Mouse (Mus musculus) layer of hippocampus, adult 2 months (tissue): Measurements from ENCODE around the gene Xirp1. TPM values are rescaled to one million over a fixed set of nuclear protein-coding genes. Genes with fewer than 3 reads are reported as not detected.

Source experiments
- DNase-seq, 2 experiments: peaks; one replicate each; pipeline ENCODE4 v3.0.0; 2022; ENCODE audit warnings: low spot score in 2 of 2
- H3K27ac ChIP-seq: fragments of 200-600 bp; 2 replicates; pipeline ENCODE4 v1.8.1; 2022
- H3K4me3 ChIP-seq: fragments of 200-600 bp; 2 replicates; pipeline ENCODE4 v1.8.1; 2022; ENCODE audit warnings: mild to moderate bottlenecking
- CTCF ChIP-seq: fragments of 200-600 bp; conservative IDR thresholded peaks from 2 replicates; pipeline ENCODE4 v1.8.1; 2022; ENCODE audit warnings: antibody characterized with exemption, mild to moderate bottlenecking, moderate library complexity
- total RNA-seq, 2 experiments: library from RNA; stranded (reverse); gene quantifications; 2 replicates each; pipeline ENCODE4 v1.2.3; 2021

Gene Xirp1
- total RNA-seq, 2 experiments from 2014 or later: 0.10 to 0.23 TPM

DNA sequence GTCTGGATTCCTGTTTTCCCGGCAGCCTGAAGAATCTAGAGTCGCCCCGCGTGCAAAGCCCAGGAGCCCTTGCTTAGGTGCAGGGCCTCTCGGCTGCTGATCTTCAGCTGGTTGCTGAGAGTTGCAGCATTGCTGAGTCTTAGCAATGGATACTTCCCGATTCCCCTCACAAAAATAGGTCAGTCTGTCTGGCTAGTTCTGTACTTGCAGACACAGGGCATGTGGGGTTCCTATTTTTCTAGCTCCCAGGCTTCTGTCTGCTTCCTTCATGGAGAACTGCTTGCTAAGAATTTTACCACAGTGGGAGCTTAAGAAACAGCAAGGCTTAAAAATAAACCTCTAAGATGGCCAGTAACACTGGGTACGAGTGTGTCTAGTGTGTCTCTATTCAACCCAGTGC, 14.0 kb upstream of the Xirp1 start:
- peak overlapping the region; percentile 67; the same call in 1 of the 2 replicates for H3K27ac ChIP-seq
- no peak for DNase-seq
- H3K4me3 ChIP-seq: no peak overlapping the region
- no peak for TF ChIP-seq CTCF

DNA sequence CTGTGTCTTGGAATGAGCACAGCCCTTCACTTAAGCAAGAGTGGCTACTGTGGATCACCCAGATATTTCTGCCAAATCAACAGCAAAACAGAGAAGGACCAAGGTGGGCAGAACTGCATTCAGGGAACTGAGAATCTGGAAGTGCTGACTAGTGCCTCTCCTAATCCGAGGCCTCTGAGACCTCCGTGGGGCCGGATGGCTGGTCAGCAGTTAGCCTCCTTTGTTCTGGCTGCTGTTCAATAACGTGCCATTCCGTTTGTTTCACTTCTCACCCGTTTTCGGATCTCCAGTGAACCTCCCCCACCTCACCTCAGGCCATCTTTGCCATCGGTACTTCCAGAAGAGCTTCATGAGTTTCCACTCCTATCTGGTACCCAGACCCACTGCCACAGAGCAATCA, 11.0 kb upstream of the Xirp1 start:
- Histone ChIP-seq H3K4me3 (no peak overlapping the region), H3K27ac (peak overlapping the region; percentile 48; the same call in 1 of the 2 replicates)
- DNase-seq: no peak
- TF ChIP-seq CTCF: no peak

- H3K4me3 ChIP-seq: no peak overlapping the region
- H3K27ac ChIP-seq: no peak overlapping the region
- peak; percentile 26 for TF ChIP-seq CTCF
- DNase-seq: no peak
These were observed 9.3 kb upstream of the Xirp1 start for GRCm38 (mm10) chr9:120032710-120033109.

GRCm38 (mm10) chr9:120030421-120030820, 7.0 kb upstream of the Xirp1 start:
- TF ChIP-seq CTCF: no peak
- H3K4me3 ChIP-seq: no peak overlapping the region
- DNase-seq: no peak
- no peak overlapping the region for H3K27ac ChIP-seq

- H3K4me3 ChIP-seq: no peak overlapping the region
- no peak for DNase-seq
- no peak overlapping the region for H3K27ac ChIP-seq
- TF ChIP-seq CTCF: no peak
These were observed 6.5 kb upstream of the Xirp1 start for GRCm38 (mm10) chr9:120029880-120030279.

DNA sequence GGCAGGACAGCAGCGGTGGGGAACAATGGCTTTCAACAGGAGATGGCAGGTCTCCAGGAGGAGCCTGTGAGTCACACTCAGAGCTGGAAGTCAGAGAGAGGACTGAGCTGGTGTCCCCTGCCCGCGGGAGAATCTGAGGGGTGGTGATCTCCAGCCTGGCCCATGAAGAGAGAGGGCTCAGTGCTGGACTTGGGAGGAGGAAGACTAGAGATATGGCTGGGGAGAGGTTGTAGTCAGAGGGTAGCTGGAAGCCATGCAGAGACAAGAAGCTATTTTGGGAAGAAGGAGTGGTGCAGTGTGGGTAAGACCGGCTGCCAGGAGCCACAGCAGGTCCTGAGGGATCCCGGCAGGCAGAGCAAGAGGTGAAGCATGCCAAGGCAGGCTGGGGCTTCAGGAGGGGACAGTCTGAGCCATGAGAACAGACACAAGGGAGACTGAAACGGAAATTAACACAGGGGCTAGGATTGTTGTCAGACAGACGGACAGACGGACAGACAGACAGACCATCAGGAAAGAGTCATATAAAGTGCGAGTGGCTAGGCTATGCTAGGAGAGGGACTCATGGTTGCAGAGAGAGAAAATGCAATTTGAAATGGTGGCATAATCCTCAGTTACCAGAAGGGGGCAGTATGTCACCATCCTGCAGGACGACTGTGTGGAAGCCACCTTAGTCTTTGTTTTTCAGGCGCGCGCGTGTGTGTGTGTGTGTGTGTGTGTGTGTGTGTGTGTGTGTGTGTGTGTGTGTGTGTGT, 4.2 kb upstream of the Xirp1 start:
- H3K4me3 ChIP-seq: no peak overlapping the region
- peak; percentile 63 to 73 for DNase-seq
- H3K27ac ChIP-seq: peak overlapping the region; percentile 36; the same call in 1 of the 2 replicates
- TF ChIP-seq CTCF: peak; percentile 74

DNA sequence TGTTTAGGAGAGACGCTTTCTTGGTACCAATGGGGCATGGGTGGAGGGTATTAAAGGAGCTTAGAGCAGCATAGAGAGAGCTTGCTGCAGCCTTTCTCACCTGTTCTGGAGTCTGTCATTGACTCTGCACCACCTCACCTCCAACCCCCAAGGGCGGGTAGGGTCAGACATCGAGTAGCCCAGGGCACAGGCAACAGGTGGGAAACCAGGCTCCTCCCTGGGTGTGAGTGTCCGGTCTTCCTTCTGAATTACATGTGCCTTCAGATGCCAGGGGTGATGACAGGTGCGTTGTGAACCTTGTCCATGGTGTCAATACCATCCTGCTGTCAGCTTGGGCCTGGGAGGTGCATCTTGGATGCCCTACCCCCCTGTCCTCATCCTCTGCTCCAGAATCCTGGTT, 1.2 kb upstream of the Xirp1 start:
- no peak for TF ChIP-seq CTCF
- H3K4me3 ChIP-seq: no peak overlapping the region
- DNase-seq: no peak
- H3K27ac ChIP-seq: no peak overlapping the region

DNA sequence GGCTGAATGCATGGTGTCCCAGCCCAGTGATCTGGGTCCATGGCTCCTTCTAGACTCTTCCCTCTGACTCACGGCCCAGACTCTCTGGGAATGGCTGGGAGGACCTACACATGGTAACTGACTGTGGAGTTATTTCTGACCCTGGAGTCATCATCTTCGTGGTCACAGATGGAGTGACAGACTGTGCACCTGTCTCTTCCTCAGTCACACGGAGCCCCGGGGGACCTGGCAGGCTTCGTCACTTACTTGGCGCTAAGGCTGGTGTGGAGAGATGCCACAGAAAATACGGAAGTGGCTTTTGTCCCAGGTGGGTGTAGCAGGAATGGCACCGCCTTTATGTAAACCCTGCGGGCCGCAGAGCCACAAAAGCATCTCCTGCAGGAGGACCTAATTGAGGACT, 773 bp upstream of the Xirp1 start:
- no peak for TF ChIP-seq CTCF
- no peak overlapping the region for H3K27ac ChIP-seq
- no peak overlapping the region for H3K4me3 ChIP-seq
- DNase-seq: no peak

DNA sequence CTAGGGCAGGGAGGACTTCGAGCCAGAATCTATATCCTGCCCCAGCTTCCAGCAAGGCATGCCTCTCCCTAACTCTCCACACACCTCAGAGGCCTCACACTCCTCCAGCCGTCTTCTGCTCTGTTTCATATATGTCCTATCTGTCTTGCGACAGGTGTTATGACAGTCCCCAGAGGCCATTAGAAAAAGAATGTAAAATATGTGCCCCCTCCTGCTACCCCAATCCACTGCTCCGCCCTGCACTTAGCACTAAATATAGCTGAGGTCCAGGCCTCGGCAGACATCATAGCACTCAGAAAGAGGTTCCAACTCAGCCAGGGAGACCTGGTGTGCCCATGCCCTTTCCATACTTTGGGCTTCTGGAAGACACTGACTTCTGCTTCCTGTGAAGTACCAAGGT, 2.2 kb downstream of the Xirp1 start:
- no peak for DNase-seq
- Histone ChIP-seq H3K27ac (no peak overlapping the region), H3K4me3 (no peak overlapping the region)
- TF ChIP-seq CTCF: no peak

GRCm38 (mm10) chr9:120020285-120020890, 3.0 kb downstream of the Xirp1 start:
- Histone ChIP-seq H3K4me3 (no peak overlapping the region), H3K27ac (no peak overlapping the region)
- TF ChIP-seq CTCF: peak; percentile 91
- peak; percentile 70 to 78 for DNase-seq

GRCm38 (mm10) chr9:120016956-120017355, 6.4 kb downstream of the Xirp1 start:
- Histone ChIP-seq H3K4me3 (no peak overlapping the region), H3K27ac (no peak overlapping the region)
- no peak for TF ChIP-seq CTCF
- DNase-seq: no peak

GRCm38 (mm10) chr9:120014828-120015227, 8.6 kb downstream of the Xirp1 start:
- DNase-seq: no peak
- H3K27ac ChIP-seq: no peak overlapping the region
- no peak overlapping the region for H3K4me3 ChIP-seq
- TF ChIP-seq CTCF: no peak

- Histone ChIP-seq H3K27ac (no peak overlapping the region), H3K4me3 (no peak overlapping the region)
- no peak for TF ChIP-seq CTCF
- no peak for DNase-seq
These were observed 10.1 kb downstream of the Xirp1 start for GRCm38 (mm10) chr9:120013251-120013820.
